Mouse (Mus musculus): ENCODE data around the gene Ikzf1. TPM values are rescaled to one million over a fixed set of nuclear protein-coding genes. Genes with fewer than 3 reads are reported as not detected.

Gene Ikzf1
- 0.70 and 0.99 TPM in 2 replicates for polyA plus RNA-seq (2016; fragmentation: Nextera tagmentation; extraction: Ambion mirVana)

- peaks cover 35% of the 10 kb centered on the region for H3K27me3 ChIP-seq (replicated peaks)
Observed at GRCm38 (mm10) chr11:11684930-11685852, at the start of gene Ikzf1. Ikzf1 (plus strand) TSS chr11:11685003.

GRCm38 (mm10) chr11:11644303-11644702 is 40.5 kb upstream of the Ikzf1 start:
- no peak overlapping the region for H3K4me3 ChIP-seq
- no peak overlapping the region for H3K4me2 ChIP-seq (replicated peaks)
- H3K27me3 ChIP-seq (replicated peaks), result no peaks in the 10 kb centered on the region
- no peak for ATAC-seq (ENCODE audit: low FRiP score, low read depth)
- H3K36me3 ChIP-seq, result no peaks in the 10 kb centered on the region
- no peak overlapping the region for H3K27ac ChIP-seq
- H3K4me1 ChIP-seq, result no peaks in the 10 kb centered on the region
- no peaks in the 10 kb centered on the region for H3K9me3 ChIP-seq
- H3K9ac ChIP-seq, result no peak overlapping the region

More at GRCm38 (mm10) chr11:11684930-11685852, at the start of gene Ikzf1:
- peak within 1 kb of the TSS; percentile 99 for H3K4me2 ChIP-seq (replicated peaks)
- peak within 1 kb of the TSS; percentile 63 for H3K4me3 ChIP-seq
- under 1% methylated on average over 79 of the region's 100 CpGs for WGBS
- no peaks in the 10 kb centered on the region for H3K9me3 ChIP-seq
- ATAC-seq (ENCODE audit: low FRiP score, low read depth), result peak; percentile 70
- H3K36me3 ChIP-seq, result no peaks in the 10 kb centered on the region
- peaks cover 12% of the 10 kb centered on the region for H3K4me1 ChIP-seq
- H3K27ac ChIP-seq, result no peak within 1 kb of the TSS
- peak within 1 kb of the TSS; percentile 44; the same call in 1 of the 2 replicates for H3K9ac ChIP-seq

GRCm38 (mm10) chr11:11656388-11656787 is 28.4 kb upstream of the Ikzf1 start:
- Histone ChIP-seq H3K36me3 (no peaks in the 10 kb centered on the region), H3K4me1 (no peaks in the 10 kb centered on the region), H3K4me2 (replicated peaks) (no peak overlapping the region), H3K27ac (no peak overlapping the region), H3K27me3 (replicated peaks) (no peaks in the 10 kb centered on the region), H3K9me3 (no peaks in the 10 kb centered on the region), H3K9ac (no peak overlapping the region), H3K4me3 (no peak overlapping the region)
- WGBS, result 91% methylated on average over 3 of the region's 3 CpGs
- ATAC-seq (ENCODE audit: low FRiP score, low read depth), result no peak

GRCm38 (mm10) chr11:11656995-11657530 is 27.7 kb upstream of the Ikzf1 start:
- Histone ChIP-seq H3K9ac (no peak overlapping the region), H3K9me3 (no peaks in the 10 kb centered on the region), H3K4me2 (replicated peaks) (no peak overlapping the region), H3K27ac (no peak overlapping the region), H3K4me1 (no peaks in the 10 kb centered on the region), H3K27me3 (replicated peaks) (no peaks in the 10 kb centered on the region), H3K36me3 (no peaks in the 10 kb centered on the region), H3K4me3 (no peak overlapping the region)
- ATAC-seq (ENCODE audit: low FRiP score, low read depth), result no peak
- WGBS, result 55% methylated on average over 5 of the region's 5 CpGs

- H3K4me3 ChIP-seq, result no peak overlapping the region
- 80% methylated on average over 4 of the region's 4 CpGs for WGBS
- no peaks in the 10 kb centered on the region for H3K4me1 ChIP-seq
- H3K9me3 ChIP-seq, result no peaks in the 10 kb centered on the region
- no peaks in the 10 kb centered on the region for H3K36me3 ChIP-seq
- H3K27me3 ChIP-seq (replicated peaks), result no peaks in the 10 kb centered on the region
- no peak for ATAC-seq (ENCODE audit: low FRiP score, low read depth)
- no peak overlapping the region for H3K27ac ChIP-seq
- no peak overlapping the region for H3K4me2 ChIP-seq (replicated peaks)
- H3K9ac ChIP-seq, result no peak overlapping the region
Observed at GRCm38 (mm10) chr11:11657634-11658033, 27.2 kb upstream of the Ikzf1 start.

GRCm38 (mm10) chr11:11658834-11659233 is 26.0 kb upstream of the Ikzf1 start:
- no peak for ATAC-seq (ENCODE audit: low FRiP score, low read depth)
- Histone ChIP-seq H3K4me1 (no peaks in the 10 kb centered on the region), H3K27ac (no peak overlapping the region), H3K9me3 (no peaks in the 10 kb centered on the region), H3K36me3 (no peaks in the 10 kb centered on the region), H3K9ac (no peak overlapping the region), H3K4me3 (no peak overlapping the region), H3K4me2 (replicated peaks) (no peak overlapping the region), H3K27me3 (replicated peaks) (no peaks in the 10 kb centered on the region)
- 79% methylated on average over 4 of the region's 4 CpGs for WGBS

- no peak for ATAC-seq (ENCODE audit: low FRiP score, low read depth)
- WGBS, result 89% methylated on average over 4 of the region's 4 CpGs
- Histone ChIP-seq H3K4me3 (no peak overlapping the region), H3K4me1 (no peaks in the 10 kb centered on the region), H3K27me3 (replicated peaks) (no peaks in the 10 kb centered on the region), H3K9ac (no peak overlapping the region), H3K36me3 (no peaks in the 10 kb centered on the region), H3K4me2 (replicated peaks) (no peak overlapping the region), H3K9me3 (no peaks in the 10 kb centered on the region), H3K27ac (no peak overlapping the region)
Observed at GRCm38 (mm10) chr11:11660651-11661050, 24.2 kb upstream of the Ikzf1 start.

GRCm38 (mm10) chr11:11667254-11667921 is 17.4 kb upstream of the Ikzf1 start:
- no peaks in the 10 kb centered on the region for H3K36me3 ChIP-seq
- H3K9me3 ChIP-seq, result no peaks in the 10 kb centered on the region
- no peak for ATAC-seq (ENCODE audit: low FRiP score, low read depth)
- no peak overlapping the region for H3K27ac ChIP-seq
- 92% methylated on average over 4 of the region's 4 CpGs for WGBS
- H3K4me1 ChIP-seq, result no peaks in the 10 kb centered on the region
- H3K27me3 ChIP-seq (replicated peaks), result no peaks in the 10 kb centered on the region
- H3K4me2 ChIP-seq (replicated peaks), result no peak overlapping the region
- no peak overlapping the region for H3K9ac ChIP-seq
- H3K4me3 ChIP-seq, result no peak overlapping the region

- H3K4me1 ChIP-seq, result no peaks in the 10 kb centered on the region
- no peak overlapping the region for H3K4me3 ChIP-seq
- no peaks in the 10 kb centered on the region for H3K27me3 ChIP-seq (replicated peaks)
- no peak overlapping the region for H3K4me2 ChIP-seq (replicated peaks)
- WGBS, result 94% methylated on average over 3 of the region's 3 CpGs
- no peaks in the 10 kb centered on the region for H3K9me3 ChIP-seq
- no peak for ATAC-seq (ENCODE audit: low FRiP score, low read depth)
- H3K36me3 ChIP-seq, result no peaks in the 10 kb centered on the region
- H3K9ac ChIP-seq, result no peak overlapping the region
- H3K27ac ChIP-seq, result no peak overlapping the region
Observed at GRCm38 (mm10) chr11:11667922-11668290, 16.9 kb upstream of the Ikzf1 start.

GRCm38 (mm10) chr11:11672974-11673373 is 11.8 kb upstream of the Ikzf1 start:
- no peaks in the 10 kb centered on the region for H3K9me3 ChIP-seq
- no peak overlapping the region for H3K4me3 ChIP-seq
- no peaks in the 10 kb centered on the region for H3K4me1 ChIP-seq
- H3K27ac ChIP-seq, result no peak overlapping the region
- H3K36me3 ChIP-seq, result no peaks in the 10 kb centered on the region
- no peak overlapping the region for H3K4me2 ChIP-seq (replicated peaks)
- no peaks in the 10 kb centered on the region for H3K27me3 ChIP-seq (replicated peaks)
- no peak for ATAC-seq (ENCODE audit: low FRiP score, low read depth)
- WGBS, result 74% methylated on average over 4 of the region's 4 CpGs
- H3K9ac ChIP-seq, result no peak overlapping the region

GRCm38 (mm10) chr11:11675063-11675462 is 9.7 kb upstream of the Ikzf1 start:
- H3K27me3 ChIP-seq (replicated peaks), result no peaks in the 10 kb centered on the region
- no peak overlapping the region for H3K4me3 ChIP-seq
- no peak overlapping the region for H3K9ac ChIP-seq
- no peaks in the 10 kb centered on the region for H3K9me3 ChIP-seq
- no peaks in the 10 kb centered on the region for H3K36me3 ChIP-seq
- no peak overlapping the region for H3K27ac ChIP-seq
- no peak for ATAC-seq (ENCODE audit: low FRiP score, low read depth)
- H3K4me1 ChIP-seq, result no peaks in the 10 kb centered on the region
- no peak overlapping the region for H3K4me2 ChIP-seq (replicated peaks)

GRCm38 (mm10) chr11:11676068-11676741 is 8.6 kb upstream of the Ikzf1 start:
- no peak overlapping the region for H3K4me2 ChIP-seq (replicated peaks)
- H3K36me3 ChIP-seq, result no peaks in the 10 kb centered on the region
- H3K4me3 ChIP-seq, result no peak overlapping the region
- ATAC-seq (ENCODE audit: low FRiP score, low read depth), result no peak
- no peaks in the 10 kb centered on the region for H3K9me3 ChIP-seq
- H3K27ac ChIP-seq, result no peak overlapping the region
- no peak overlapping the region for H3K9ac ChIP-seq
- H3K27me3 ChIP-seq (replicated peaks), result no peaks in the 10 kb centered on the region
- WGBS, result 87% methylated on average over 9 of the region's 9 CpGs
- no peaks in the 10 kb centered on the region for H3K4me1 ChIP-seq

All from neural tube, embryonic 12.5 days (tissue).